Mouse (Mus musculus) liver, embryonic 14.5 days (tissue): ENCODE results near the gene Tat. TPM values are rescaled to one million over a fixed set of nuclear protein-coding genes. Genes with fewer than 3 reads are reported as not detected.
A peak's percentile ranks its signal among the peaks of the same experiment; 100 is the strongest.

Experiments
- ATAC-seq: fragments of 200-750 bp; cut with Nextera tagmentation; 2 replicates; pipeline ENCODE4 v1.8.0; 2017; ENCODE audit warnings: moderate number of reproducible peaks, mild to moderate bottlenecking, moderate library complexity; ENCODE audit not compliant: insufficient read depth
- DNase-seq, 3 experiments: peaks; one replicate each; pipeline ENCODE4 v3.0.0-alpha.2; 2012 to 2013; ENCODE audit warnings: low read depth in 3 of 3, low spot score in 3 of 3
- H3K27ac ChIP-seq: fragments of 300-500 bp; sonication (generic); 2 replicates; pipeline ENCODE4 v1.5.1; 2014; ENCODE audit warnings: moderate library complexity, mild to moderate bottlenecking, control low read depth, inconsistent platforms
- H3K27me3 ChIP-seq: fragments of 300-500 bp; sonication (generic); 2 replicates; pipeline ENCODE4 v1.6.1; 2014; ENCODE audit warnings: mild to moderate bottlenecking, low read length, moderate library complexity; ENCODE audit not compliant: control insufficient read depth, insufficient read depth
- H3K36me3 ChIP-seq: fragments of 300-500 bp; sonication (generic); replicated peaks from 2 replicates; pipeline ENCODE4 v1.6.1; 2014; ENCODE audit warnings: low read depth; ENCODE audit not compliant: control insufficient read depth, insufficient read depth
- H3K4me1 ChIP-seq, 2 experiments: fragments of 200-500 bp in 1 of 2; fragments of 300-500 bp in 1 of 2; sonication (generic) in 1 of 2; replicated peaks; 2 replicates each; pipeline ENCODE4 v1.6.1; 2012 to 2014; ENCODE audit warnings: antibody characterized with exemption in 1 of 2, inconsistent platforms in 1 of 2, low read length in 1 of 2; ENCODE audit not compliant: control insufficient read depth in 2 of 2, insufficient read depth in 2 of 2
- H3K4me2 ChIP-seq: fragments of 300-500 bp; sonication (generic); 2 replicates; pipeline ENCODE4 v1.6.1; 2014; ENCODE audit warnings: low read depth, mild to moderate bottlenecking, control low read depth, moderate library complexity
- H3K4me3 ChIP-seq, 2 experiments: fragments of 200-500 bp in 1 of 2; fragments of 300-500 bp in 1 of 2; sonication (generic) in 1 of 2; 2 replicates each; pipeline ENCODE4 v1.5.1; 2012 to 2014; ENCODE audit warnings: low read depth in 2 of 2, low read length in 2 of 2, mild to moderate bottlenecking in 2 of 2, control low read depth in 1 of 2, inconsistent platforms in 1 of 2, moderate library complexity in 1 of 2; ENCODE audit not compliant: insufficient read depth in 1 of 2
- H3K9ac ChIP-seq: fragments of 300-500 bp; sonication (generic); replicated peaks from 2 replicates; pipeline ENCODE4 v1.6.1; 2014; ENCODE audit warnings: mild to moderate bottlenecking, control low read depth, moderate library complexity
- H3K9me3 ChIP-seq: fragments of 300-500 bp; sonication (generic); 2 replicates; pipeline ENCODE4 v1.6.1; 2016; ENCODE audit warnings: low read length, mixed read lengths; ENCODE audit not compliant: control insufficient read depth
- CTCF ChIP-seq: IDR thresholded peaks from 2 replicates; pipeline ENCODE4 v1.5.1; 2016; ENCODE audit warnings: antibody characterized with exemption, low read depth, control low read depth
- EP300 ChIP-seq: IDR thresholded peaks from 2 replicates; pipeline ENCODE4 v1.6.1; 2016; ENCODE audit warnings: antibody characterized with exemption, low read depth
- WGBS: fragments of 180-500 bp; shearing (Covaris S2); extraction: QIAGEN DNeasy Blood & Tissue Kit; methylation state at CpG from one replicate; pipeline ENCODE4 v1.1.7; 2014; ENCODE audit not compliant: insufficient replicate concordance; 5-methylcytosine and 5-hydroxymethylcytosine counted together
- polyA plus RNA-seq, 2 experiments: library from polyadenylated mRNA; depleted of rRNA in 1 of 2; stranded (reverse) in 1 of 2; unstranded in 1 of 2; fragments of >200 nt; fragmentation: Nextera tagmentation in 1 of 2; extraction: Ambion mirVana in 1 of 2; gene quantifications; 2 replicates each; pipeline versions ENCODE4 v1.2.1 to v1.2.3; 2012 to 2014

Gene Tat
- polyA plus RNA-seq, 2 experiments: 0.25 to 0.27 TPM

DNA sequence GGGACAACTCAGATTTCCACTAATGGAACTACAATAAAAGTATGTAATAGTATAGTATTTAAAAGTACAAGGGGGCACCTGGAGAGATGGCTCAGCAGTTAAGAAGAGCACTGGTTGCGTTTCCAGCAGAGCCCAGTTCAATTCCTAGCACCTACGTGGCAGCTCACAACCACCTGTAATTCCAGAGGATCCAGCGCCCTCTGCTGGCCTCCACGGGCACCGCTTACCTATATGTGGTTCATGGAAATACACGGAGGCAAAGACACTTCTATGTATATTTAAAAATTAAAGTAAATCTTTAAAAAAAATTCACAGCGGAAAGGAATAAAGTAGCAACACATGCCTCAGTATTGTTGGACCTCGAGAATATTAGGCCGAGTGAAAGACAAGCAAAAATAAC lies 12.7 kb downstream of the Tat start:
- Histone ChIP-seq H3K9me3 (no peaks in the 10 kb centered on the region), H3K27me3 (no peaks in the 10 kb centered on the region), H3K27ac (no peak overlapping the region), H3K9ac (no peak overlapping the region), H3K4me2 (no peak overlapping the region), H3K4me3 (no peak overlapping the region), H3K36me3 (no peaks in the 10 kb centered on the region), H3K4me1 (no peaks in the 10 kb centered on the region)
- ATAC-seq: no peak
- WGBS: 17% methylated on average over 9 of the region's 9 CpGs
- TF ChIP-seq EP300 (no peak), CTCF (peak; percentile 78)
- peak in 2 of 3 experiments; percentile 12 to 22 for DNase-seq

GRCm38 (mm10) chr8:110004300-110004699 lies 14.1 kb downstream of the Tat start:
- no peak for ATAC-seq
- TF ChIP-seq EP300: no peak
- no peak for TF ChIP-seq CTCF
- 52% methylated on average over 5 of the region's 5 CpGs for whole genome bisulfite sequencing
- Histone ChIP-seq H3K4me1 (no peaks in the 10 kb centered on the region), H3K4me2 (no peak overlapping the region), H3K9ac (no peak overlapping the region), H3K36me3 (no peaks in the 10 kb centered on the region), H3K27ac (no peak overlapping the region), H3K9me3 (no peaks in the 10 kb centered on the region), H3K4me3 (no peak overlapping the region), H3K27me3 (no peaks in the 10 kb centered on the region)
- no peak for DNase-seq

DNA sequence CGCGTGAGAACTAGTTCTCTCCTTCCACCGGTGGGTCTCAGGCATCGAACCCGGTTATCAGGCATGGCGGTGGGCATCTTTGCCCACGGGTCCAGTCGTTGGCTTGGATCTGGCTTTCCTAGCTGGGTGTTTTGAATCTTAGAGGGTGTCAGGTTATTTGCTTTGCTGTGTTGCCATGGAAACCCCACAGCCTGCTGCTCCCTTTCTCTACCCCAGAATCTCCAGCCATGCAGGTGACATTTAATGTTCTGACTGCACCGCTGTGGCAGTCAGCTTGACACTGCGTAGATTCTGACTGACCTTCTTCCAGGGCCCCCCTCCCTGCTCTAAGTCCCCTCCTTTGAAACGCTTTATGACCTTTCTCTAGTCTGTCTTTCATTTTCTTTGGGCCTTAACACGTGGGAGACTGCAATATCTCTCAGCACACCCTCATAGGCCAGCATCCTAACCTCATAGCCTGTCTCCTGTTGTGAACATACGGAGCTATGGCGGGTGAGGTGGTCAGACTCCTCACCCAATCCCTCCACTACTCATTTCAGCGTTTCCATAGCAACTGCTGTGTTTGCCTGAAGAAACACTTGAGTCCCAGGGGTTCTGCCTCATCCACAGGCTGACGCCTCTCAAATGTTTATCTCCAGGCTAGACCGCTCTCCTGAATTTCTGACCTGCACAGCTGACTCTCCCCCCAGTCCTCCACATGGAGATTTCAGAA lies 16.2 kb downstream of the Tat start:
- Histone ChIP-seq H3K9ac (no peak overlapping the region), H3K4me3 (no peak overlapping the region), H3K36me3 (no peaks in the 10 kb centered on the region), H3K4me1 (no peaks in the 10 kb centered on the region), H3K27ac (no peak overlapping the region), H3K9me3 (no peaks in the 10 kb centered on the region), H3K27me3 (no peaks in the 10 kb centered on the region), H3K4me2 (no peak overlapping the region)
- TF ChIP-seq CTCF: no peak
- no peak for TF ChIP-seq EP300
- no peak for ATAC-seq
- no peak for DNase-seq
- WGBS: 57% methylated on average over 17 of the region's 17 CpGs

DNA sequence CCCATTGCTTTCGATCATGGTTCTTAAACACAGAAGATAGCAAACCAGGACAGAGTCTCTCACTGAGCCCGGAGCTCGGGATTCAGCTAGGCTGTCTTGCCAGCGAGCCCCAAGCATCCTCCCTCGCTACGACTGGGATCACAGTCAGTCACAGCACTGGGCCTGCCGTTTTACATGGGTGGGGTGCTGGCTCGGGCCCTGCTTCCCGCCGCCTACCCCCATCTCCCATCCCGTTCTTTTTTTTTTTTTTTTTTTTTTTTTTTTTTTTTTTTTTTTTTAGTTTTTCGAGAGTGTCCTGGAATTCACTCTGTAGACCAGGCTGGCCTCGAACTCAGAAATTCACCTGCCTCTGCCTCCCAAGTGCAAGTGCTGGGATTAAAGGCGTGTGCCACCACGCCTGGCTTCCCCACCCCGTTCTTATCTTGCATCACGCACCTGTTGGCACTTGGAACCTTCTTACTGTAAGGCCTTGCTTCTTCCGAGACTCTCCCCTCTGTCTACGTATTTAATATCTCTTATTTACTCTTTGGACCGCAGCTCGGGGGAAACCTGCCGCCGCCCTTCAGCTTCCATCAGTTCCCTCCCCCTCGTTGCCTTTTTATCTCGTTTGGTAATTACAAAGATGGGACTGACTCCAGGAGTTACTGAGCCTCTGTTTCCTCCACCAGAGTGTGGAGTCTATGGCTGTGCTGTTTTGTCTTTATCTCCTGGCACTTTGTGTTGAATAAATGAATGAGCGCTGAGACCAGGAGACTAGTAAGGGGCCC lies 18.2 kb downstream of the Tat start:
- TF ChIP-seq CTCF (no peak), EP300 (no peak)
- Histone ChIP-seq H3K4me1 (no peaks in the 10 kb centered on the region), H3K27ac (no peak overlapping the region), H3K36me3 (no peaks in the 10 kb centered on the region), H3K9me3 (no peaks in the 10 kb centered on the region), H3K4me2 (no peak overlapping the region), H3K4me3 (no peak overlapping the region), H3K9ac (no peak overlapping the region), H3K27me3 (no peaks in the 10 kb centered on the region)
- WGBS: 62% methylated on average over 26 of the region's 26 CpGs
- no peak for ATAC-seq
- no peak for DNase-seq

DNA sequence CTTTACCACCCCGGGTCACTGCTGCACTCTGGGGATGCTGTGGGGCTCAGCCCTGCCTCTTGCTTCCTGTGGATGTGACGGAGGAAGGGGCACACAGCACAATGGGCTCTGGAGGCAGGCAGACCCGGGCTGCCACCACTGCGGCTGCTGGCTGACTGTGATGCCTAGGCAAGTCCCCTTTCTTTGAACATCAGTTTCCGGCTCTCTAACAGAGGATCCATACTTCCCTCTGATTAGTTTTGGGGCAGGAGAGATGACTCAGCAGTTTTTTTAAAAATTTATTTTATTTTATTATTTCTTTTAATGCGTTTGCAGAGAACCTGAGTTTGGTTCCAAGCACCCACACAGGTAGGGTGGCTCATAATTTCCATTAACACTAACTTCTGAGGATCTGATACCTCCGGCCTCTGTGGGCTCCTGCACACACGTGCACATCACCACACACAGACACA lies 18.8 kb downstream of the Tat start:
- WGBS: 35% methylated on average over 8 of the region's 8 CpGs
- TF ChIP-seq CTCF: no peak
- no peak for TF ChIP-seq EP300

More for the DNA sequence above, 18.8 kb downstream of the Tat start:
- DNase-seq (no peak), ATAC-seq (no peak)
- Histone ChIP-seq H3K9me3 (no peaks in the 10 kb centered on the region), H3K4me1 (no peaks in the 10 kb centered on the region), H3K4me3 (no peak overlapping the region), H3K36me3 (no peaks in the 10 kb centered on the region), H3K4me2 (no peak overlapping the region), H3K27me3 (no peaks in the 10 kb centered on the region), H3K27ac (no peak overlapping the region), H3K9ac (no peak overlapping the region)
